Mouse (Mus musculus): ENCODE measurements around the gene Vmn1r189.
A peak's percentile ranks its signal among the peaks of the same experiment; 100 is the strongest.
"Not testable (repeated sequence)": the region's sequence is repeated elsewhere in the genome, so short reads cannot be mapped to it uniquely, and the experiment has no call there.

Vmn1r189 gene

GRCm38 (mm10) chr13:22105724-22106123, at the start of gene Vmn1r189:
Gene Vmn1r189 (minus strand): TSS chr13:22105824.
- not testable (repeated sequence) for DNase-seq

GRCm38 (mm10) chr13:22136495-22137293, 31.1 kb upstream of the Vmn1r189 start:
- not testable (repeated sequence) for DNase-seq

- not testable (repeated sequence) for DNase-seq
These were observed 21.5 kb downstream of the Vmn1r189 start, which contains the start of gene Vmn1r188 for GRCm38 (mm10) chr13:22084140-22084539. Gene Vmn1r188 (plus strand): TSS chr13:22084440.

GRCm38 (mm10) chr13:22063468-22063867, 42.2 kb downstream of the Vmn1r189 start:
- no peak for DNase-seq

GRCm38 (mm10) chr13:22061422-22061821, 44.2 kb downstream of the Vmn1r189 start:
- no peak for DNase-seq

GRCm38 (mm10) chr13:22053754-22054153, 51.9 kb downstream of the Vmn1r189 start:
- no peak for DNase-seq

- no peak for DNase-seq
These were observed 54.1 kb downstream of the Vmn1r189 start for GRCm38 (mm10) chr13:22051523-22051859.

- peak; percentile 98 for DNase-seq
These were observed 54.8 kb downstream of the Vmn1r189 start for GRCm38 (mm10) chr13:22050591-22051522.
